ENCODE assay signal across 10 mouse cellular contexts in the genomic region with DNA sequence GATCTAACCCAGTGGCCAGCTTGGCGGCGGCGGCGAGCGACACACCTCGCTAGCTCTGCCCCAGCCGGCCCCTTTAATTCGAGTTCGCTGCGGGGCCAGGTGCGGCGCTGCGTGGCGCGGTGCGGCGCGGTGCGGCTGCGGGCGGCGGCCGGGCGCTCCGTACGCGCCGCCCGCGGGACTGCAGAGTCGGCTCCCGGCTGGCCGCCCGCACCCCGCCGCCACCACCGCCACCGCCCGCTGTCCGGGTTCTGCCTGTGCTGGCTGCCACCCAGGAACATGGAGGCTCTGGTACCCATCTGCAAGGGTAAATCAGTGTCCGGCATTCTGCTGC. TPM values are rescaled to one million over a fixed set of nuclear protein-coding genes. Genes with fewer than 3 reads are reported as not detected.
A peak's percentile ranks its signal among the peaks of the same experiment; 100 is the strongest.
DNase-seq lines count a peak whose midpoint lies in the region; ATAC-seq lines count a peak whose summit lies in the region.
"Had no signal": no experiment of that assay in that cellular context is flagged by ENCODE, and none has a peak within 500 bp of the region (broad histone marks: within the 10 kb centered on the region; RNA-seq: fewer than 3 reads in every experiment).

No protein-coding gene starts in this region.

- intact Hi-C loops in heart, postnatal 25 days (cut with DNase I): no loop called here

- H3K4me2 ChIP-seq in heart, embryonic 11.5 days: peak overlapping the region; percentile 81
- H3K4me2 ChIP-seq in liver, embryonic 11.5 days: peak overlapping the region; percentile 66

- peaks cover 68% of the 10 kb centered on the region for H3K27me3 ChIP-seq in heart, embryonic 11.5 days (ENCODE audit: control insufficient read depth, insufficient read depth, low read length)
- H3K27me3 ChIP-seq in liver, embryonic 11.5 days (replicated peaks; ENCODE audit: control insufficient read depth, insufficient read depth, low read length): peaks cover 49% of the 10 kb centered on the region

- no peak for DNase-seq in heart, postnatal 25 days (ENCODE audit: low spot score)
- DNase-seq in cerebellum, adult 9-10 months: peak; percentile 88
- DNase-seq in heart, postnatal 4 days: peak; percentile 17
- DNase-seq in liver, embryonic 11.5 days (ENCODE audit: low spot score): no peak
- DNase-seq in urinary bladder, postnatal 4 days (ENCODE audit: low spot score in 2 of 2): no peak
- DNase-seq in gastrocnemius, adult 18-20 months (ENCODE audit: low spot score): no peak

- 0 out of 2 replicates have a peak, but pooled peaks have one; percentile 7 for ATAC-seq in heart, embryonic 11.5 days (replicated peaks; ENCODE audit: insufficient number of reproducible peaks, low FRiP score, low TSS enrichment)
- peak; percentile 26 for ATAC-seq in CD4-positive, CD25-positive, alpha-beta regulatory T cell, adult 4 months
- no peak for ATAC-seq in liver, embryonic 11.5 days (replicated peaks; ENCODE audit: low FRiP score)

- no peaks in the 10 kb centered on the region for H3K9me3 ChIP-seq in heart, embryonic 11.5 days (replicated peaks; ENCODE audit: control insufficient read depth, low read length)
- no peaks in the 10 kb centered on the region for H3K9me3 ChIP-seq in liver, embryonic 11.5 days (ENCODE audit: control insufficient read depth, low read length)

- no peak overlapping the region for H3K27ac ChIP-seq in heart, embryonic 11.5 days (ENCODE audit: low read depth, low read length)
- no peak overlapping the region for H3K27ac ChIP-seq in liver, embryonic 11.5 days (ENCODE audit: low read depth, low read length)

- H3K9ac ChIP-seq in heart, embryonic 11.5 days (ENCODE audit: low read depth, low read length): no peak overlapping the region
- no peak overlapping the region for H3K9ac ChIP-seq in liver, embryonic 11.5 days (ENCODE audit: low read depth, low read length)

- under 1% methylated on average over 30 of the region's 41 CpGs for WGBS in heart, embryonic 11.5 days (ENCODE audit: insufficient replicate concordance)
- WGBS in liver, embryonic 11.5 days: 2% methylated on average over 37 of the region's 41 CpGs

- H3K36me3 ChIP-seq in heart, embryonic 11.5 days (ENCODE audit: control insufficient read depth, insufficient read depth, low read length): no peaks in the 10 kb centered on the region
- no peaks in the 10 kb centered on the region for H3K36me3 ChIP-seq in liver, embryonic 11.5 days (ENCODE audit: control insufficient read depth, insufficient read depth, low read length)
- H3K36me3 ChIP-seq: G1E had no signal

- H3K4me1 ChIP-seq in heart, embryonic 11.5 days (ENCODE audit: control insufficient read depth, insufficient read depth, low read length): 0 out of 2 replicates have a peak, but pooled peaks cover 3% of the 10 kb centered on the region
- H3K4me1 ChIP-seq in liver, embryonic 11.5 days (replicated peaks; ENCODE audit: control insufficient read depth, insufficient read depth, low read length): no peaks in the 10 kb centered on the region

- H3K4me3 ChIP-seq in heart, embryonic 11.5 days (ENCODE audit: low read depth, low read length): peak overlapping the region; percentile 50
- H3K4me3 ChIP-seq in liver, embryonic 11.5 days (ENCODE audit: low read depth, low read length): peak overlapping the region; percentile 42
- H3K4me3 ChIP-seq: myocyte had no signal

RNA-seq across cellular contexts. Expression of a gene that starts 0.5 kb away (rescaled TPM):
- polyA plus RNA-seq in heart, embryonic 11.5 days (2014; fragmentation: Nextera tagmentation; extraction: Ambion mirVana): 0.06 and 0.13 TPM in 2 replicates
- total RNA-seq in heart, postnatal 25 days (2021): 1 to 10 TPM; 1.4 to 2.0 TPM
- polyA plus RNA-seq in CD4-positive, CD25-positive, alpha-beta regulatory T cell, adult 4 months (2017; shearing (Covaris generic)): under 1 TPM; 0.35 to 0.76 TPM
- total RNA-seq in heart, postnatal 4 days (2021): under 1 TPM; 0.14 to 0.43 TPM
- polyA plus RNA-seq in liver, embryonic 11.5 days (2014; fragmentation: Nextera tagmentation; extraction: Ambion mirVana): 0.05 and 0.08 TPM in 2 replicates
- 1 to 10 TPM; 1.6 to 1.7 TPM for total RNA-seq in gastrocnemius, adult 18-20 months (2021)
- polyA plus RNA-seq: G1E, myocyte had no signal

Comparison
In these comparisons a context has a peak if more than half of its experiments do, and no peak if none do; other contexts are left out.
1. DNase-seq: peak in cerebellum, adult 9-10 months (single experiment) and heart, postnatal 4 days (single experiment); none in heart, postnatal 25 days (single experiment), liver, embryonic 11.5 days (single experiment), urinary bladder, postnatal 4 days (0 of 2) and gastrocnemius, adult 18-20 months (single experiment).